Mouse (Mus musculus) kidney, postnatal 0 days (tissue): ENCODE results near the gene Zfp658. TPM values are rescaled to one million over a fixed set of nuclear protein-coding genes. Genes with fewer than 3 reads are reported as not detected.

Experiments
- ATAC-seq: fragments of 200-750 bp; cut with Nextera tagmentation; replicated peaks from 2 replicates; pipeline ENCODE4 v1.8.0; 2017; ENCODE audit warnings: low read depth, moderate number of reproducible peaks, moderate TSS enrichment, moderate library complexity; ENCODE audit not compliant: low FRiP score
- DNase-seq: peaks from one replicate; pipeline ENCODE4 v3.0.0-alpha.2; 2016; ENCODE audit warnings: low spot score
- H3K27ac ChIP-seq: fragments of 300-500 bp; sonication (generic); 2 replicates; pipeline ENCODE4 v1.5.1; 2014; ENCODE audit warnings: mild to moderate bottlenecking
- H3K27me3 ChIP-seq: fragments of 300-500 bp; sonication (generic); 2 replicates; pipeline ENCODE4 v1.6.1; 2014; ENCODE audit warnings: low read length, mixed read lengths; ENCODE audit not compliant: insufficient read depth
- H3K36me3 ChIP-seq: fragments of 300-500 bp; sonication (generic); 2 replicates; pipeline ENCODE4 v1.6.1; 2014; ENCODE audit warnings: low read length, mixed read lengths; ENCODE audit not compliant: insufficient read depth
- H3K4me1 ChIP-seq: fragments of 300-500 bp; sonication (generic); replicated peaks from 2 replicates; pipeline ENCODE4 v1.6.1; 2014; ENCODE audit warnings: antibody characterized with exemption, low read length, mixed read lengths; ENCODE audit not compliant: insufficient read depth
- H3K4me2 ChIP-seq: fragments of 300-500 bp; sonication (generic); 2 replicates; pipeline ENCODE4 v1.6.1; 2014; ENCODE audit warnings: mild to moderate bottlenecking, low read length, moderate library complexity, mixed read lengths
- H3K4me3 ChIP-seq: fragments of 300-500 bp; sonication (generic); replicated peaks from 2 replicates; pipeline ENCODE4 v1.5.1; 2014; ENCODE audit warnings: low read depth, low read length
- H3K9ac ChIP-seq: fragments of 300-500 bp; sonication (generic); 2 replicates; pipeline ENCODE4 v1.6.1; 2014; ENCODE audit warnings: low read depth, low read length
- H3K9me3 ChIP-seq: fragments of 300-500 bp; sonication (generic); replicated peaks from 2 replicates; pipeline ENCODE4 v1.6.1; 2016; ENCODE audit warnings: low read length, inconsistent platforms, mixed read lengths
- CTCF ChIP-seq: IDR thresholded peaks from 2 replicates; pipeline ENCODE4 v1.5.1; 2016; ENCODE audit warnings: antibody characterized with exemption, low read depth, mild to moderate bottlenecking, moderate library complexity
- WGBS: fragments of 180-500 bp; shearing (Covaris S2); extraction: QIAGEN DNeasy Blood & Tissue Kit; methylation state at CpG from one replicate; pipeline ENCODE4 v1.1.7; 2014; 5-methylcytosine and 5-hydroxymethylcytosine counted together
- polyA plus RNA-seq: library from polyadenylated mRNA; unstranded; fragments of >200 nt; fragmentation: Nextera tagmentation; extraction: Ambion mirVana; gene quantifications from 2 replicates; pipeline ENCODE4 v1.2.1, GENCODE M21; 2015

Zfp658 gene
- polyA plus RNA-seq, 1 experiment from 2014 or later, result 1.8 TPM

GRCm38 (mm10) chr7:43548206-43548605 is 13.8 kb upstream of the Zfp658 start:
- Histone ChIP-seq H3K27ac (no peak overlapping the region), H3K4me1 (no peaks in the 10 kb centered on the region), H3K9me3 (no peaks in the 10 kb centered on the region), H3K27me3 (no peaks in the 10 kb centered on the region), H3K4me2 (no peak overlapping the region), H3K4me3 (no peak overlapping the region), H3K9ac (no peak overlapping the region), H3K36me3 (no peaks in the 10 kb centered on the region)
- TF ChIP-seq CTCF, result no peak
- WGBS, result 66% methylated on average over 4 of the region's 4 CpGs
- DNase-seq (no peak), ATAC-seq (no peak)

GRCm38 (mm10) chr7:43553153-43553552 is 8.9 kb upstream of the Zfp658 start:
- Histone ChIP-seq H3K27me3 (no peaks in the 10 kb centered on the region), H3K36me3 (no peaks in the 10 kb centered on the region), H3K4me2 (no peak overlapping the region), H3K27ac (no peak overlapping the region), H3K4me3 (no peak overlapping the region), H3K9me3 (no peaks in the 10 kb centered on the region), H3K4me1 (no peaks in the 10 kb centered on the region), H3K9ac (no peak overlapping the region)
- TF ChIP-seq CTCF, result no peak
- ATAC-seq (no peak), DNase-seq (no peak)
- 58% methylated on average over 4 of the region's 4 CpGs for WGBS

DNA sequence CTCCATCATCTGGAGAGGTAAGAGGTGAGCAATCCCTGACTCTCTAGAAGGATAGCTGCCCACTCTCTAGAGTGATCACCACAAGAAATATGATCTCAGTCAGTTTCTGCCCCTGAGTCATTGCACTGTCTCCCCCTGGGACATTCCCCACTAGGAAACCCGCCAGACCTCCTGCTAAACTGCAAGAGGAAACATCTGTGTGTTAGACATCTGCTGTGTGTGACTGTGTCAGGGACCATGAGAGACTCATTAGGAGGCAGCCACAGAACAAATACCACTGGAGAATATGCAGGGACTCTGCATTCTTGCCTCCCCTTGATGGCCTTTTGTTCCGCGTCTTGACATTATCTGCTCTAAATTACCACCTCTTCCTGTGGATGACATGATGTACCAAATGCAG is 7.5 kb upstream of the Zfp658 start:
- Histone ChIP-seq H3K36me3 (no peaks in the 10 kb centered on the region), H3K4me1 (no peaks in the 10 kb centered on the region), H3K4me3 (no peak overlapping the region), H3K4me2 (no peak overlapping the region), H3K9ac (no peak overlapping the region), H3K27me3 (no peaks in the 10 kb centered on the region), H3K9me3 (no peaks in the 10 kb centered on the region), H3K27ac (no peak overlapping the region)
- no peak for TF ChIP-seq CTCF
- ATAC-seq (no peak), DNase-seq (peak; percentile 49)
- 41% methylated on average over 3 of the region's 3 CpGs for WGBS

GRCm38 (mm10) chr7:43555351-43555750 is 6.7 kb upstream of the Zfp658 start:
- no peak overlapping the region for H3K27ac ChIP-seq
- no peak for TF ChIP-seq CTCF
- H3K9ac ChIP-seq, result no peak overlapping the region
- WGBS, result 92% methylated on average over 5 of the region's 5 CpGs
- no peaks in the 10 kb centered on the region for H3K9me3 ChIP-seq
- DNase-seq (no peak), ATAC-seq (no peak)
- H3K4me1 ChIP-seq, result no peaks in the 10 kb centered on the region
- H3K4me3 ChIP-seq, result no peak overlapping the region
- H3K36me3 ChIP-seq, result no peaks in the 10 kb centered on the region
- no peaks in the 10 kb centered on the region for H3K27me3 ChIP-seq
- no peak overlapping the region for H3K4me2 ChIP-seq

GRCm38 (mm10) chr7:43556901-43557300 is 5.2 kb upstream of the Zfp658 start:
- no peak for ATAC-seq
- Histone ChIP-seq H3K4me2 (no peak overlapping the region), H3K9ac (no peak overlapping the region), H3K27me3 (no peaks in the 10 kb centered on the region), H3K4me3 (no peak overlapping the region), H3K27ac (no peak overlapping the region), H3K4me1 (no peaks in the 10 kb centered on the region), H3K36me3 (no peaks in the 10 kb centered on the region), H3K9me3 (no peaks in the 10 kb centered on the region)
- peak; percentile 9 for DNase-seq
- 48% methylated on average over 1 of the region's 1 CpGs for WGBS
- no peak for TF ChIP-seq CTCF

GRCm38 (mm10) chr7:43562651-43563070 is 605 bp downstream of the Zfp658 start:
- Histone ChIP-seq H3K9ac (peak overlapping the region; percentile 82), H3K27me3 (no peaks in the 10 kb centered on the region), H3K4me1 (peaks cover 6% of the 10 kb centered on the region; the same call in 1 of the 2 replicates), H3K4me3 (peak overlapping the region; percentile 77), H3K9me3 (no peaks in the 10 kb centered on the region), H3K27ac (peak overlapping the region; percentile 81), H3K4me2 (peak overlapping the region; percentile 93), H3K36me3 (peaks cover 10% of the 10 kb centered on the region; the same call in 1 of the 2 replicates)
- ATAC-seq, result 0 out of 2 replicates have a peak, but pooled peaks have one; percentile 26
- TF ChIP-seq CTCF, result no peak
- WGBS, result under 1% methylated on average over 10 of the region's 10 CpGs
- DNase-seq, result peak; percentile 47

- 51% methylated on average over 6 of the region's 6 CpGs for WGBS
- peak overlapping the region; percentile 93 for H3K4me2 ChIP-seq
- no peak overlapping the region for H3K27ac ChIP-seq
- DNase-seq, result no peak
- peaks cover 13% of the 10 kb centered on the region; the same call in 1 of the 2 replicates for H3K36me3 ChIP-seq
- H3K4me3 ChIP-seq, result peak overlapping the region; percentile 77; the same call in 1 of the 2 replicates
- no peak for TF ChIP-seq CTCF
- no peaks in the 10 kb centered on the region for H3K27me3 ChIP-seq
- ATAC-seq, result no peak
- no peak overlapping the region for H3K9ac ChIP-seq
- peaks cover 6% of the 10 kb centered on the region; the same call in 1 of the 2 replicates for H3K4me1 ChIP-seq
- H3K9me3 ChIP-seq, result no peaks in the 10 kb centered on the region
Measured at GRCm38 (mm10) chr7:43563300-43563699, 1.2 kb downstream of the Zfp658 start.
